Mouse (Mus musculus) heart, postnatal 36 days (tissue): Measurements from ENCODE around the gene Cfap157. TPM values are rescaled to one million over a fixed set of nuclear protein-coding genes. Genes with fewer than 3 reads are reported as not detected.

Experiments used
- total RNA-seq, 2 experiments: library from RNA; stranded (reverse); gene quantifications; 2 replicates each; pipeline ENCODE4 v1.2.3; 2021

The Cfap157 gene
- total RNA-seq, 2 experiments from 2014 or later = not detected

Other genes starting within 250 kb of the Cfap157 start
- gene Fam102a, start 249.1 kb downstream of the Cfap157 start, total RNA-seq = 10 to 100 TPM in 1 of 2 experiments, 1 to 10 TPM in 1; 8.9 to 10.6 TPM
- gene Dpm2, start 213.6 kb downstream of the Cfap157 start, total RNA-seq = 10 to 100 TPM; 17.9 to 21.3 TPM
- under 1 TPM in 1 of 2 experiments, not detected in 1; 0.43 TPM for gene Pip5kl1, start 209.6 kb downstream of the Cfap157 start, total RNA-seq
- not detected for gene 9430097D07Rik, start 208.7 kb downstream of the Cfap157 start, total RNA-seq
- gene St6galnac4, start 197.3 kb downstream of the Cfap157 start, total RNA-seq = 10 to 100 TPM; 18.7 to 21.7 TPM
- 100 to 1,000 TPM; 108 to 116 TPM for gene St6galnac6, start 184.7 kb downstream of the Cfap157 start, total RNA-seq
- 100 to 1,000 TPM; 631 to 727 TPM for gene Ak1, start 162.7 kb downstream of the Cfap157 start, total RNA-seq
- gene Eng, start 137.8 kb downstream of the Cfap157 start, total RNA-seq = 100 to 1,000 TPM; 123 to 136 TPM
- 1 to 10 TPM; 5.0 to 6.6 TPM for gene Fpgs, start 80.3 kb downstream of the Cfap157 start, total RNA-seq
- gene Cdk9, start 71.4 kb downstream of the Cfap157 start, total RNA-seq = 10 to 100 TPM; 24.6 to 26.6 TPM
- 10 to 100 TPM; 26.8 to 28.1 TPM for gene Sh2d3c, start 63.4 kb downstream of the Cfap157 start, total RNA-seq
- not detected for gene 6330409D20Rik, start 43.4 kb downstream of the Cfap157 start, total RNA-seq
- gene Tor2a, start 27.2 kb downstream of the Cfap157 start, total RNA-seq = 1 to 10 TPM; 6.8 to 9.6 TPM
- under 1 TPM; 0.08 to 0.14 TPM for gene Ttc16, start 8.8 kb downstream of the Cfap157 start, total RNA-seq
- 1 to 10 TPM; 3.7 to 3.8 TPM for gene Ptrh1, start 8.6 kb downstream of the Cfap157 start, total RNA-seq
- 10 to 100 TPM; 10.1 to 14.3 TPM for gene Stxbp1, start 62.8 kb upstream of the Cfap157 start, total RNA-seq
- gene Fam129b, start 91.7 kb upstream of the Cfap157 start, total RNA-seq = 10 to 100 TPM; 22.5 to 26.9 TPM
- gene Rpl12, start 177.1 kb upstream of the Cfap157 start, total RNA-seq = 10 to 100 TPM; 56.4 to 65.9 TPM
- 10 to 100 TPM; 14.1 to 17.0 TPM for gene Lrsam1, start 177.2 kb upstream of the Cfap157 start, total RNA-seq
- gene Slc2a8, start 197.7 kb upstream of the Cfap157 start, total RNA-seq = 10 to 100 TPM; 18.3 to 26.7 TPM